Mouse (Mus musculus): ENCODE measurements at regions not wholly inside any gene's neighbourhood (a gene's known extent, or its start where the extent isn't known, plus 50 kb on each side); places are given as distances from the start of the nearest gene placed in this dataset.

DNA sequence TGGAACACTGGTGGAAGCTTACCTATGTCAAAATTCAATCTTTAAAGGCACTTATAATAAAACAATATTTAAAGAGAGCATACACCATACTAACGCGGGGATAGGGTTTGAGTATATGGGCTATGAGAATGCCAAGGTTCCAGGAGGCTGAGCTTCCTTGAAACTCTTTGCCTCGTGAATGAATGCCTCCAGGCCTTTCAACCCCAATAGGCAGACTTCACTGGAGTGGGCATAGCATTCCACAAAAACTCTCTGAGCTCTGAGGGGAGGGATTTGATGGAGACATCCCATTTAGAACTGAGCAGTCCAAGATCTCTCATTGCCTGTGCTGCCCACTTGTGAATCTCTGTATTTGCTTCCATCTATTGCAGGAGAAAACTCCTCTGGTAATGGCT is 68.4 kb upstream of the Pax1 start:
- TF ChIP-seq CTCF (conservative IDR thresholded peaks at IDR 0.05 in 1 of 2, IDR thresholded peaks at IDR 0.05 in 1 of 2; ENCODE audit: low read depth in 2 of 2, low read length in 2 of 2) (no peak), MAX (IDR thresholded peaks at IDR 0.05; ENCODE audit: low read length) (no peak), ZKSCAN1 (IDR thresholded peaks at IDR 0.05; ENCODE audit: borderline replicate concordance, low read depth, low read length) (no peak), POLR2A (IDR thresholded peaks at IDR 0.05; ENCODE audit: low read depth, low read length) (no peak), MAFK (IDR thresholded peaks at IDR 0.05; ENCODE audit: insufficient replicate concordance, low read length) (no peak)

Data from CH12.LX (cell line).